Mouse (Mus musculus): ENCODE data around the gene Lrrc41. TPM values are rescaled to one million over a fixed set of nuclear protein-coding genes. Genes with fewer than 3 reads are reported as not detected.

The Lrrc41 gene
- 41.6 and 43.3 TPM in 2 replicates for polyA plus RNA-seq (2012; rRNA removed)

DNA sequence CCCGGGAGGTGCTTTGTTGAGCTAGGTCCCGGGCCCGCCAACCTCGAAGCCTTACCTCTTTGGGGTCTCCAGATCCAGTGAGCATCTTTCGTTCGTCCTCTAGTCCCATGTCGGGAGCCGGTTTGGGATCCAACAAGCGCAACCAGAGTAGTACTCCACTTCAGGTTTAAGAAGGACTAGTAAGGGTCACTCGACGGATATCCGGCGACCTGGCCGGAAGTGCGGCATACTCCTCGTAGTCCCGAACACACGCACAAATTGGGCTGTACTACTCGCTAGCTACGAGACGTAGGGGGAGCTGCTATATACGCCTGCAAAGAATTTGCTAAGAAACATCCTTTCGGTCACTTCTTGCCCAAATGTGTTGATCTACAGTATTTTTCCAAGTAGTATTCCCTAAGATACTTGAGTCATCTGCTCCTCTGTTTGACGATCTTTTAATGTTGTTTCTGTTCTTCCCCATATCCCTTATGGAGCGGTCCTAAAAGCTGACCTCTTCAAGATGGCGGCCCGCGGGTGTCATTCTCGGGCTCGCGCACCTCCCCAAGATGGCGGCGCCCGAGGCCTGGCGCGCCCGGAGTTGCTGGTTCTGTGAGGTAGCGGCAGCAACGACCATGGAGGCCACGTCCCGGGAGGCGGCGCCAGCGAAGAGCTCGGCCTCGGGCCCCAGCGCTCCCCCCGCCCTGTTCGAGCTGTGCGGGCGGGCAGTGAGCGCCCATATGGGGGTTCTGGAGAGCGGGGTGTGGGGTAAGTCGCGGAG, at the start of gene Lrrc41, which contains the start of gene Uqcrh:
TSS of gene Lrrc41 (plus strand) at position 409 of the 760 bp plus-strand sequence.
TSS of gene Uqcrh (minus strand) at position 211 of the 760 bp plus-strand sequence.

GRCm38 (mm10) chr4:116053399-116053961, 21.6 kb upstream of the Lrrc41 start, which contains the start of gene Nsun4:
Gene Nsun4, minus strand, starts transcription at chr4:116053876.

GRCm38 (mm10) chr4:116123602-116124519, 48.8 kb downstream of the Lrrc41 start, which contains the start of the genes Rad54l and Pomgnt1:
Gene Rad54l, minus strand, starts transcription at chr4:116123690.
Gene Pomgnt1, plus strand, starts transcription at chr4:116123840.

Other genes with a start within 250 kb of the Lrrc41 start
- gene Mob3c, start 247.2 kb upstream of the Lrrc41 start, polyA plus RNA-seq (2012; rRNA removed): 7.2 and 9.8 TPM in 2 replicates
- 45.6 and 48.3 TPM in 2 replicates for gene Mknk1, start 236.1 kb upstream of the Lrrc41 start, polyA plus RNA-seq (2012; rRNA removed)
- 0.04 and 0.11 TPM in 2 replicates for gene Kncn, start 190.9 kb upstream of the Lrrc41 start, polyA plus RNA-seq (2012; rRNA removed)
- 0.14 and 0.20 TPM in 2 replicates for gene 6430628N08Rik, start 184.6 kb upstream of the Lrrc41 start, polyA plus RNA-seq (2012; rRNA removed)
- 3.8 and 5.6 TPM in 2 replicates for gene Dmbx1, start 135.3 kb upstream of the Lrrc41 start, polyA plus RNA-seq (2012; rRNA removed)
- gene Faah, start 57.3 kb upstream of the Lrrc41 start, polyA plus RNA-seq (2012; rRNA removed): 12.3 and 14.6 TPM in 2 replicates
- 8.6 and 9.5 TPM in 2 replicates for gene Nsun4, start 21.4 kb upstream of the Lrrc41 start, polyA plus RNA-seq (2012; rRNA removed)
- 512 and 551 TPM in 2 replicates for gene Uqcrh, start 198 bp upstream of the Lrrc41 start, polyA plus RNA-seq (2012; rRNA removed)
- gene Rad54l, start 48.4 kb downstream of the Lrrc41 start, polyA plus RNA-seq (2012; rRNA removed): 12.4 and 17.1 TPM in 2 replicates
- gene Pomgnt1, start 48.6 kb downstream of the Lrrc41 start, polyA plus RNA-seq (2012; rRNA removed): 70.4 and 74.7 TPM in 2 replicates
- gene Lurap1, start 76.1 kb downstream of the Lrrc41 start, polyA plus RNA-seq (2012; rRNA removed): 1.0 and 1.2 TPM in 2 replicates
- gene Tspan1, start 92.3 kb downstream of the Lrrc41 start, polyA plus RNA-seq (2012; rRNA removed): 0.24 and 0.26 TPM in 2 replicates
- gene 1700042G07Rik, start 98.1 kb downstream of the Lrrc41 start, polyA plus RNA-seq (2012; rRNA removed): not detected in 2 replicates
- gene Gm49337, start 98.1 kb downstream of the Lrrc41 start, polyA plus RNA-seq (2012; rRNA removed): not detected in 2 replicates
- 93.3 and 109 TPM in 2 replicates for gene Pik3r3, start 146.3 kb downstream of the Lrrc41 start, polyA plus RNA-seq (2012; rRNA removed)

Data from central nervous system, embryonic 14 days (tissue).